Mouse (Mus musculus) CD4-positive helper T cell, adult 2 months (primary cell): ENCODE data around the gene Slc27a1.

Experiments used
- DNase-seq: peaks from one replicate; pipeline ENCODE4 v3.0.0-alpha.2; 2012; ENCODE audit warnings: low read depth, missing footprints, low spot score

Slc27a1 gene

DNA sequence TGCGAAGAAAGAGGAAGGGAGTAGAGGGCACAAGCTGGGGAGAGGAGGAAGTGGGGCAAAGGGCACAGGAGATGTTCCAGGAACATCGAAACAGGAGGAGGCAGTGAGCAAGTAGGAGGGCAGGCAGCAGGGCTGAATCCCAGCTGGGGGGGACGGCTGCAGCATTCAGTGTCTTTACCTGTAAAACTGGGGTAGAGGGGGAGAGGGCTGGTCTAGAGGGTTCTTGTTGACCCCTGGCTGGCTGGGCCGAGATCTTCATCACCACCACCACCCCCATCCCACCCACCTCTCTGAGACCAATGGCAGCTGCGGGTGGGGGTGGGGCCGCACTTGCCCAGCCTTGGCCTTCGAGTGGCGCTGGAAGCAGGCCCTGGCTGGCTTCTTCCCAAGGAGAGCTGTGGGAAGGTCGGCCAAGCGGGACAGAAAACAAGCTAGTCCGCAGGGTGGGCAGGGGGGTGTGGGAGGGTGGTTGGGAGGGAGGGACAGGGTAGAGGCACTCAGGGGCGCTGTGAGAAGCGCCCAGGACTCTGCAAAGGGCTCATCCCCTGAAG lies at the start of gene Slc27a1:
Gene Slc27a1 (plus strand): TSS at position 496 of the 551 bp plus-strand sequence.
- no peak for DNase-seq

DNA sequence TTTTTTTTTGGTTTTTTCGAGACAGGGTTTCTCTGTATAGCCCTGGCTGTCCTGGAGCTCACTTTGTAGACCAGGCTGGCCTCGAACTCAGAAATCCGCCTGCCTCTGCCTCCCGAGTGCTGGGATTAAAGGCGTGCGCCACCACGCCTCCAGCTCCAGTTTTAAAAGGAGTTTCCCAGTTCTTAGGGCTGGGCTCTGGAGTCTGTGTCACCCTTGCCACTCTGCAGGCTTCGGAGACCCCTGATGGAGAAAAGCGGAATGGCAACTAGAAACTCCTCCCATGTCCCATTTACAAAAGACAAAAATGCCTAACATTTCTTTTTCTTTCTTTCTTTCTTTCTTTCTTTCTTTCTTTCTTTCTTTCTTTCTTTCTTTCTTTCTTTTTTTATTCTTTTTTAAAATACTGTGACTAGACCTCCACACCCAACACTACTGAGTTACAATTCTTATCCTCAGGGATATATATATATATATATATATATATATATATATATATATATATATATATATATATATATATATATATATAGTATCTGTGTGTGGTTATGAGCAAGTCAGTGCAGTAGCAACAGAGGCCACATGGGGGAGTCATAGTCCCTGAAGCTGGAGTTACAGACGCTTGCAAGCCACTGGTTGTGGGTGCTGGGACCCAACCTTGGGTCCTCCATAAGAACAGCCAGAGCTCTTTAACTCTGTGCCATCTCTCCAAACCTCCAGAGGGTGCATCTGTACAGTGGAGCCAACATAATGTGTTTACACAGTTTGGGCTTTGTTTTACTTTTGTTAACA lies 49.5 kb upstream of the Slc27a1 start:
- DNase-seq: peak; percentile 73

DNA sequence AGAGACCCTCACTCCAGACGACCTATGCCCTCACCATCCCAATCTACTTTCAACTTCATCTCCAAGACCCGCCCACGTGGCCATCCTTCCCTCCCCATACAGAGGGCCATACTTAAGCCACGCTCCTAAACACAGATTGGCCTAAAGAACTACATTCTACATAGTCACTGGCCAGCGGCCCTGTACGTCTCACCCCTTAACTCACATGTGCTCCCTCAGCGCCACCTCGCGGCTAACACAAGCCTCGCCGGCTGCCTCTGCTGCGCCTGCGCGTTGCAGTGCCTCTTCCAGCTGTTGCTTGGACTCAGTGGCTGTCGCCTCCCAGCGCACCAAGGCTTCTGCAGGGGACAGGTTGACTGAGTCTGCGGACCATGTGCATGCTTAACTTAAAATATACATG lies 47.0 kb upstream of the Slc27a1 start:
- peak; percentile 91 for DNase-seq

DNA sequence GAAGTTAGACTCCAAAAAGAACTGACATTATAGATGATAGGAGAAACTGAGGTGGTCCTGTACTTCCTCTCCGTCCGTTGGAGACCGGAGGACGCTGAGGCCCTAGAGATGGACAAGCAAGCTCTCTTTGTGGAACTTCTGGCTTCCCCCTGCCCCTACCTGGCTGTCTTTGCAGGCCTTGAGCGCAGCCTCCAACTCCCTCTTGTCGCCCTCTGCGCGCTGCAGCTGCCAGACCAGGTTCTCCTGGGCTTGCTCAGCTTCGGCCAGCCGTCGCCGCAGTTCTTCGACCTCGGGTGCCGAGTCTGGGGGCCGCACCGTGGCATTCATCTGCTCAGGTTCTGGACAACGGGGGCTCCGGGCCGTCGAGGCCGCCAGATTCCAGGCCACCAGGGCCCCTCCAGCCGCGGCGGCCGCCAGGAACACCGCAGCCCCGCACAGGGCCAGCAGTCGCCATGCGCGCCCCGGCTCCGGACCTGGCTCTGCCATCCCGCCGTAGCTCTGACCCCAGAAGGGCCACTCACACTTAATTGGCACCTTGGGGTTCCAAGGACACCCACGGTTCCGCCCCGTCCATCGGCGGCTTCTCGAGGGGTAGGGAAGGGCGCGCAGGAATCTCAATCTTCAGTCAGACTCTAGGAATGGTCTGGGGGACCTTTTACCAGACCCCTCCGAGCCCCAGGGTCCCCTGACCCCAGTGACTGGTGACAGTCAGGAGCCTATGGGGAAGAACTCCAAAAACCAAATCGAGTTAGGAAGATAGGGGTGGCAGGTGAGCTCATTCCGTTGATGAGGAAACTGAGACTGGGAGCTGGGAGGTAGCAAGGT lies 43.2 kb upstream of the Slc27a1 start, which contains the start of gene Ccdc194:
Gene Ccdc194 (minus strand): TSS at position 486 of the 825 bp plus-strand sequence.
- no peak for DNase-seq

DNA sequence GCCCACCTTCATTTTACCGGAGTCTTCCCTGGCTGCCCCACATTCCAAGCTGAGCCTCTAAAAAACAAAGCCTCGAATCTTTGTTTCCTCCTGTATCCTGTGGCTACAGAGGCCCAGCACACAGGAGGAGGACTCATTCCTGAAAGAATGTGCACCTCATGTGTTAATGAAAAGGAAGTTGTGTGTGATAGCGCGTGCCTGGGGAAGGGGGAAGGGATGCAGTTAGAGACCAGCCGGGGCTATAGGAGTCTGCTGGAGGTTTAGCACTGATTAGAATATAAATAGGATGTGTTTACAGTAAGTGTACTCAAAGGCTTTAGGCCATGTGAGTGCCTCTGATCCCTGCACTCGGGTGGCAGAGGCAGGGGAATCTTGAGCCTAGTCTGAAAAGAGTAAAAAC lies 42.4 kb upstream of the Slc27a1 start:
- DNase-seq: no peak

DNA sequence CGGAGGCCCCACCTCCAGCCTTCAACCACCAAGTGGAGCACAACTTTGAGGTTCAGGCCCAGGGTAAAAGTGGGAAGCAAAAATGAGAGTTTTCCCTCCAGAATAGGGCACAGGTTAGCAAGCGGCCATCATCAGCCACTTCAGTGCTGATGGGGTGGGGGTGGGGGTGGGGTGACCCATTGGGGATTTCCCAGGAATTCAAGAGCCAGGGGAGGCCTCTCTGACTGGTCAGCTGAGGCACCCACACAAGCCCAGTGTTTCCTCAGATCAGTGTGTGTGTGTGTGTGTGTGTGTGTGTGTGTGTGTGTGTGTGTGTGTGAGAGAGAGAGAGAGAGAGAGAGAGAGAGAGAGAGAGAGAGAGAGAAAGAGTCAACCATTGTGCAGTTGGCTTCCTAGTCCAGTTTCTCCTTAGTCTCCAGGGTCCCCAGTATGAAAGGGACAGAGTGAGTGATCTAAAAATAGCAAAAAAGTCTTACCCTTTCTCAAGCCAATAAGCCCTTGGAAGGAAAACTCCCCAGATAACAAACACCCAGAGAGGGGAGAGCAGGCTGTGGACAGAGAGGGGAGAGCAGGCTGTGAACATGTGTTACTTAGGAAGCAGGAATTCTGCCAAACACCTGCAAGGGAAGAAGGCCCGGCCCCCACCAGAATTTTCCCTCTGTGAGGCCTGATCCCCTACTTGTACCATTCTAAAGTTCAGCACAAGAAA lies 41.4 kb upstream of the Slc27a1 start:
- no peak for DNase-seq

DNA sequence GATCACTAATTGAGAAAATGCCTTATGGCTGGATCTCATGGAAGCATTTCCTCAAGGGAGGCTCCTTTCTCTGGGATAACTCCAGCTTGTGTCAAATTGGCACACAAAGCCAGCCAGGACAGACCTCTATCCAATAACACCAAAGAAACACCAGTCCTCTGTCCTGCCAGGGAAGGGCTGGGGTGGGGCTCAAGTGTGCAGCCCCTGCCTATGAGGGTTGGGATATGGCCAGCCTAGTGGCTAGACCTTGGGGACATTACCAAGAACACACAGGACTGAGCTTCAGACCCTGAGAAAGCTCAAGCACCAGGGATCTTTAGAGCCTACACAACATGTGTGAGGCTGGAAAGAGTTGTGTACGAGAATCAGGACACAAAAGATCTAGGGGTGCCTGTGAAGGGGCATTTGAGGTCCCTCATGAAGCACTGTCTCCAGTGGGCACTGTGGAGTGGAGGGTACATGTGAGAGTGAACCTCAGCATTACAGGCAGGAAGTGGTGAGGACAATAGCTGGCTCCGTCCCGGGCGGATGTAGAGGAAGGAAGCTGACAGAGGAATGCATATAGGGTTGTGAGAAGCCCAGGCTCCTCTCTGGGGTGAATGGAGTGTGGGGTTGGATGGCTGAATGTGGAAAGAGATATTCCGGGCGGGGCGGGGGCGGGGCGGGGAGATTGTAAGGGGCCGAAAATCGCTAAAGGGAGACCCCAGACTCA lies 40.2 kb upstream of the Slc27a1 start:
- DNase-seq: peak; percentile 62

DNA sequence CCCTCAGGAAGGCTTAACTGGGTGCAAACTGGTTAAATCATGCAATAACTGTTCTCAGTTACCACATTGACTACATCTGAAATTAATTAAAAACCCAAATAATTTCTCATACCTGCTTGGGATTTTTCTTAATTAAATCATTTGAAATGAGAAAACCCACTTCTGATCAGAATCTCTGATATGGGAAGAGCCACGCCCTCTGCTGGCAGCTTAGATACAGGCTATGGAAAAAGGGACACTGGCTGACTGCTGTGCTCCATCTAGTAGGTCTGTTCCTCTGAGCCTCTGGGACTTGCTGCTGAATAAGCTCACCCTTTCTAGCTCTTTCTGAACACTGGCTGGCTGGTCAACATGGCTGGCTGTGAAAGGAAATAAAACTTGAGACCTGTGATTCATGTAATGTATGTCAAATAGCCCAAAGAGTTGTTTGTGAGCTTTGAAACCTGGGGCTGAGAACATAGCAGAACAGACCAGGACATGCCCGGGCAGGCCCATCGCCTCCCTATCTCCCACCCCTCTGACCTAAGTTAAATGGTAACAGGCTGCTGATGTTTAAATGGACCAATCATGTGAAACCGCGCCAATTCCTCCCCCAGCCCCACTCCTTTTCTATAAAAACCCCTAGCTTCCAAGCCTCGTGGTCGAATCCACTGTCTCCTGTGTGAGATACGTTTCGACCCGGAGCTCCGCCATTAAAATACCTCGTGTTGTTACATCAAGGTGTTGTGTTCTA lies 37.8 kb upstream of the Slc27a1 start:
- DNase-seq: peak; percentile 44

DNA sequence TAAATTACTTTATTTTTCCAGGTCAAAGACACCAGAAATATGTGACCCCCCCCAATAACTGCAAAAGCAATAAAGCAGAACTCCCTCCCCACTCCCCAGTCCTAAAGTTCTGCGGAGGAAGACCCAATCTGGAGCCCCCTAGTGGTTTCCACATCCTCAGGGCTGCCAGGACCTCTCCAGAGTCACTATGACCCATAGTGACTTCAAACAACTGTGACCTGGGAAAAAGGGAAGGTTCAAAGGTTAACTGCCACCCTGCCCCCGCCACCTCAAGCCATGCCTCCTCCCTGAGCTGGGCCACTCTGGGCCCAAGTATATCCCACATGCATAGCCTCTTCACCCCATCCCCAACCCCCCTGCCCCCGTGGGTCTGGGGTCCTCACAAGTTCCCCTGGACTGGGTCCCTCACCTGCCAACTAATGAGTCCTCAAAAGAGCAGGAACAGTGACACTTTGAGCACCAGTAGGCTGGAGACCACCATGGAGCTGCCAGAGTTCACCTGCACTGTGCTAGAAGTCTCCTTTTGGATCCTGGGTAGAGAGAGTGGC lies 34.3 kb upstream of the Slc27a1 start:
- DNase-seq: no peak

DNA sequence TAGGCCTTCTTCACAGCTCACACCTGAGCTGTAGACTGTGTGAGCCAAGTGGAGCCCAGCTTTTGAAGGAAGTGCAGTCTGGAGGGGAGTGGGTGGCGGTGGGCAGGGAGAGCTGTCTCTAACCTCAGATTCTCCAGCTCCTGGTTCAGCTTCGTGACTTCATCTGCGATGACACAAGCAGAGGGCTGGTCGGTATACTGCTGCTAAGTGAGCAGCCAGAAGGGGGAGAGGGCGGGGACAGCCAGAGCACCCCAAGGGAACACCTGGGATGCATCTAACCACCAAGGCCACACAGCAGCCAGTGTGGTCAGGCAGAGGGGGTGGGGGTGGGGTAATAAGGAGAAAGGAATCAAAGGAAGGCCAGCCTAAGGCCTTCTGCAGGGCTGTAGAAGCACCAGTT lies 33.0 kb upstream of the Slc27a1 start:
- peak; percentile 28 for DNase-seq

DNA sequence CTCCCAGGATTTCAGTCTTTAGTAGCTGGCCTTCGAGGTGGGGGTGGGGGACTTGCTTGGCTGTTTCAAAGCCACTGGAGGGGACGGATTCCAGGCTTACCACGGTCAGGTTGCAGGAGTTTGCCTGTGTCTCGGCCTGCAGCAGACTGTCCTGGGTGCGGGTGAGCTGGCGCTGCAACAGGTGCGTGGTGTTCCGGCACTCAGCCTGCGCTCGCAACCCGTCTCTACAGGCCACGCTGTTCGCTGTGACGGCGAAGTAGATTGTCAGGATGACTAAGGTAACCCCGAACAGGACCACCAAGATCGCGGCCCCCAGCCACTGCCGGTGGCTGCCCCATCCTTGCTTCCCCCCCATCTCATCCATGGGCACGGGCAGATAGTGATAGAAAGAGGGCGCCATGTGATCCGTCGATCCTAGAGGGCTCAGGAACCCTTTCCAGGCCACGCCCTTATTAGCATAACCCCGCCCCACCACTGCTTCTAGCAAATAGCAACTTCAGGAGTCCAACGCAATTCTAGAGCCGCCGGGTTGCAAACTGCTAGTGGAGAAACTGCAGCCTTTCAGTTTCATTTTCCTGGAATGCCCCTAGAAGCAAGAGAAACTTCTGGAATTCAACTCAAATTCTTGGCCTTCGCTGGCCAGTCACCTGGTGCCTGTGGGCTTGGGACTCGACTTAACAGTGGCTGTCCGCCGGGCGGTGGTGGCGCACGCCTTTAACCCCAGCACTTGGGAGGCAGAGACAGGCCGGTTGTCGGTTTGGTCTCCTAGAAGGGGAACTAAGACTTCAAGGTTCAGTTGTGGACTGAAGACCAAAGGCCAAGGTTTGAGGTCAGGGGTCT lies 31.4 kb upstream of the Slc27a1 start, which contains the start of gene Bst2:
Gene Bst2 (minus strand): TSS at position 429 of the 840 bp plus-strand sequence.
- peak; percentile 94 for DNase-seq

DNA sequence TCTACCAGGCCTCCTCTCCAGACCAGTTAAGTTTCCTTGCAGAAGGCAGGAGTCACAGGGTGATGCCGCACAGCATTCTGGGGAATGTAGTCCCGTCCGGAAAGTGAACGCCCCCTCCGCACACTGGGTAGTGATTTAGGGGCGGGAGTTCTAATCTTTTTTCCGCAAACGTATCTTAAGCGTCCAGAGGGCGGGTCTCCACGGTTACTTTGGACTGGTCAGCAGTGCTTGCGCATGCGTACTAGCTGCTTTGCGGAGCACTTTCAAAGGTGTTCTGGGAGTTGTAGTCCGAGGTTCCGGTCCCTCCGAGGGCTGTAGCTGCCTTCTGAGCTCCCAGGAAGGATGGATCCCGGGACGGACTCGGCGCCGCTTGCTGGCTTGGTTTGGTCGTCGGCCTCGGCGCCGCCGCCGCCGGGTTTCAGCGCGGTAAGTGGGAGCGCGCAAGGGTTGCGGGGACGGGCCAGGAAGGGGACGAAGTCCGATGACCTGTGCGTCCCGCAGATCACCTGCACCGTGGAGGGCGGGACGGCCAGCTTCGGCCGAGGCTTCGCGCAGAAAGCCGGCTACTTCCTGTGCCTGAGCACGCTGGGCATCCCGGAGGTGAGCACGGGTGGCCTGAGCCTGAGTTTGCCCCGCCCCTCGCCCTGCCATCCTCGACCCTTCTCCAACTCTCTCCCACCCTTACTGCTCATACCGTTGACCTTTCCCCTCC lies 25.9 kb upstream of the Slc27a1 start, which contains the start of gene Mvb12a:
Gene Mvb12a (plus strand): TSS at position 291 of the 712 bp plus-strand sequence.
- DNase-seq: peak; percentile 98

DNA sequence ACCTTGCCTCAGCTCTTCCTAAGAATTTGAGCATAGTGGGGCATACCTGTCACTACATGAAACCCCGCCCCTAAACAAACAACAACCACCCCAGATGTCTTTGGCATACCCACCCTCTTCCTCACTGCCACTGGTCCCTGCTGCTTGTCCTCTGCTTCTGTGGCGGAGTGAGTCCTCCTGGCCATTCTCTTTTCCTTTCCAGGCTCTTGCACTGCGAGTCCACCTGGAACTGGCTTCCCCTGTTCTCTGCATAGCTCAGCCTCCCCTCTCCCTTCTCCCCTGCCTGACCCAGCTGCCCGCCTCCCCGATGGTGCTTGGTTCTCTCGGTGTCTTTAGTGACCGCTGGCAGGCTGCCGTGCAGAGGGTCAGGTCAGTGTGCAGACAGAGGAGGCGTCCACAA lies 24.9 kb upstream of the Slc27a1 start:
- DNase-seq: no peak

DNA sequence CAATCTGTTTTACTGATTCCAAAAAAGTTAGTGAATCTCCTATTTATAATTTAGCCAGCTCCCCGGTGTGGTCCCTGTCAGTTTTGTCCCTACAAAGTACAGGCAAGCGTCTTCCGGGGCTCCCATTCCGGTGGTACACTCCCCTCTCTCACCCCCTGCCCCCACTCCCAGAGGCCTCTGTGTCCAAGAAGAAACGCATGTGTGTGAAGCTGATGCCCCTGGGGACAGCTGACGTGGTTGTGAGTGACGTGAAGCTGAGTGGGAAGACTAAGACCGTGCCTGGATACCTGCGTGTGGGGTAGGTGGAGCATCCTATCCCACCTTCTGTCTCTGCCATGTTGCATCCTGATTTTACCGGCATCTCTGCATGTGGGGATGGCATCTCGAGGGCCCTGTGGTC lies 23.6 kb upstream of the Slc27a1 start:
- DNase-seq: no peak

DNA sequence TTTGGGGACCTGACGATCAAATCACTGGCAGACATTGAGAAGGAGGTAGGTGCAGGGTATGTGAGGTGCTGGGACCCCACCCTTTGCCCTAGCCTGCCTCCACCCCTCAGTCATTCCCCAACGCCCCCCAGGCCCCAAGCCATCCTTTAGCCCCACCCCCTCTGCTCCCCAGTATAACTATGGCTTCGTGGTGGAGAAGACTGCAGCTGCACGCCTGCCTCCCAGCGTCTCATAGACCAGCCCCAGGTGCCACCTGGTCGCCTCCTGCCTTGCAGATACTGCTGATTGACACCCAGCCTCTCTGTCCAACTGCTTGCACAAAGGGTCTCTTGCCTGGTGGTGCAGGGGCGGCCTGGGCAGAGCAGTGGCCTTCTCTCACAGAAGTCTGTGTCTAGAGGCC lies 21.1 kb upstream of the Slc27a1 start:
- no peak for DNase-seq

DNA sequence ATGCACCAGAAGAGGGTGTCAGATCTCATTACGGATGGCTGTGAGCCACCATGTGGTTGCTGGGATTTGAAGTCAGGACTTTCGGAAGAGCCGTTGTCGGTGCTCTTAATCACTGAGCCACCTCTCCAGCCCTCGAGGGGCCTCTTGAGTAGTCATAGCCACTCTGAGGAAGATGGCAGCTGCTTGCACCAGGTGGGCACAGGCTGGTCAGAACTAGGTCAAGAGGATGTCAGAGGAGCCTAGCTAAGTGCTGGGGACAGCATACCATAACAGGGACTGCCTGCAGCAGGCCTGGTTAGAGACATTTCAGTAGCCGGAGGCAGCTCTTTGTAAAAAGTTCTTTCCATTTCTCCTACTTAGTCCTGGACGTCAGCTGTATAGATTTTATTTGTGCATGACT lies 17.9 kb upstream of the Slc27a1 start:
- no peak for DNase-seq

DNA sequence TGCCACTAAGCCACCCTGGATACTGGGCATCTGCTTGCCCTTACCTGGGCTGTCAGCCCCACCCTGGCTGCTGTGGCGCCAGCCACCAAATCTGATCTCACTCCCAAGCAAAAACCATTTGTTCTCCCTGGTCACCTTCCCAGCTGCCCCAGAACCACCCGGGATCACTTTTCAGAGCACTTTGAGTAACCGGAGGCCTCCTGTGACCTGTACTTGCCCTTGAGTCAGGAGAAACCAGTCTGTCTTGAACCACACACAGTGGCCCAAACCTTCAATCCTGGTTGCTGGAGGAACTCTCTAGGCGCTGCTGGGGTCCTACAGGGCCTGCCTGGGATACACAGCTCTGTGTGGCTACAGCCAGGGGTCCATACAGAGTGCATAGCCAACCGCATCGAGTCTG lies 15.9 kb upstream of the Slc27a1 start:
- no peak for DNase-seq

DNA sequence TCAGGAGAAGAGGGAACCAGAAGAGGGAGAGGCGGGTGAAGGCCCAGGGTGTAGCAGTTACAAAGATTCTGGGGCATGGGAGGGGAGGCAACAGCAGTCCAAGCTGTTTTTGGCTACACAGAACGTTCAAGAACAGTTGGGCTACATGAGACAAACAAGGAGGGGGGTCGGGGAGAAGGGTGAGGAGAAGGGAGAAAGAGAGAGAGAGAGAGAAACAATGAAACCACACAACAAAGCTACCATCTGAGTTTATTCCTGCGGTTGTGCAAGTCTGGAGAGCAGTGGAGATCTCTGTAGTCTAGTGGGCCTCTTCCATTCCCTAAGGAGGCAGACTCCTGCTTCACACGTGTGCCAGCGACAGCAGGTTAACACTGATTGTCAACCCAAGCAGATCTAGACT lies 14.7 kb upstream of the Slc27a1 start:
- no peak for DNase-seq
